Mouse (Mus musculus) myocyte (in vitro differentiated cells): ENCODE measurements around the gene Dppa2.

ENCODE experiments used
- MYOD1 ChIP-seq, 3 experiments: IDR thresholded peaks; one replicate each; pipeline ENCODE4 v1.6.1; 2011; ENCODE audit warnings: control low read depth in 2 of 3, low read depth in 2 of 3, mild to moderate bottlenecking in 2 of 3, moderate library complexity in 1 of 3; ENCODE audit not compliant: insufficient read length in 2 of 3, control insufficient read depth in 1 of 3
- POLR2A ChIP-seq: IDR thresholded peaks from one replicate; pipeline ENCODE4 v1.6.1; 2011; ENCODE audit warnings: low read depth, mild to moderate bottlenecking, control low read depth, moderate library complexity; ENCODE audit not compliant: insufficient read length

- TF ChIP-seq MYOD1 (IDR thresholded peaks at IDR 0.05; ENCODE audit: control insufficient read depth in 1 of 3, insufficient read length in 2 of 3, low read depth in 2 of 3) (no peak), POLR2A (no peak)
Measured at GRCm38 (mm10) chr16:48366801-48367200, 63.1 kb downstream of the Dppa2 start.
